Mouse (Mus musculus): ENCODE results near the gene Alx1. TPM values are rescaled to one million over a fixed set of nuclear protein-coding genes. Genes with fewer than 3 reads are reported as not detected.

Alx1 gene
- polyA plus RNA-seq, 1 experiment from 2014 or later, result 186 TPM

DNA sequence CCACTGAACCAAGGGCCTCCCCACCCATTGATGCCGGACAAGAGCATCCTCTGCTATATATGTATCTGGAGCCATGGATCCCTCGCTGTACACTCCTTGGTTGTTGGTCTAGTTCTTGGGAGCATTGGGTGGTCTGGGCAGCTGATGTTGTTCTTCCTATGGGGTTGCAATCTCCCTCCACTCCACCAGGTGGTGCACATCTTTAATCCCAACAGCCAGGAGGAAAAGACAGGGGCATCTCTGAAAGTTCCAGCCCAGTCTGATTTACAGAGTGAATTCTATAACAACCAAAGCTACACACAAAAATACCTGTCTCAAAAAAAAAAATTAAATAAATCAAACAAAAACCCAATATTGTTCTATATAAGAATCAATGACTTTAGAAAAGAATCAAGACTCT, 70.4 kb downstream of the Alx1 start:
- no peak overlapping the region for H3K4me2 ChIP-seq (ENCODE audit: low read depth, low read length)
- WGBS, result 91% methylated on average over 2 of the region's 2 CpGs
- DNase-seq (ENCODE audit: low spot score) (no peak), ATAC-seq (replicated peaks; ENCODE audit: insufficient number of reproducible peaks, low FRiP score, low TSS enrichment, low read depth) (no peak)
- H3K27me3 ChIP-seq (ENCODE audit: control insufficient read depth, insufficient read depth, low read length), result no peaks in the 10 kb centered on the region
- H3K36me3 ChIP-seq (replicated peaks; ENCODE audit: control insufficient read depth, insufficient read depth, low read depth, low read length), result no peaks in the 10 kb centered on the region
- H3K9me3 ChIP-seq (replicated peaks; ENCODE audit: control insufficient read depth, low read length), result no peaks in the 10 kb centered on the region
- H3K4me1 ChIP-seq (ENCODE audit: control insufficient read depth, insufficient read depth, low read length), result no peaks in the 10 kb centered on the region
- no peak overlapping the region for H3K27ac ChIP-seq (replicated peaks; ENCODE audit: low read depth, low read length)
- H3K9ac ChIP-seq (replicated peaks; ENCODE audit: low read length), result no peak overlapping the region
- no peak overlapping the region for H3K4me3 ChIP-seq (ENCODE audit: low read depth, low read length)

Other genes starting within 250 kb of the Alx1 start
- 1.7 and 2.5 TPM in 2 replicates for gene Lrriq1, start 206.1 kb upstream of the Alx1 start, polyA plus RNA-seq (2014; fragmentation: Nextera tagmentation; extraction: Ambion mirVana)

Measured in embryonic facial prominence, embryonic 11.5 days (tissue).